Mouse (Mus musculus) heart, adult 9 months (tissue): ENCODE data around the gene Phc2.

Experiments used
- DNase-seq, 2 experiments: peaks; one replicate each; pipeline ENCODE4 v3.0.0; 2022; ENCODE audit warnings: low spot score in 2 of 2

The Phc2 gene

GRCm38 (mm10) chr4:128741906-128742305 is 87.4 kb downstream of the Phc2 start:
- DNase-seq: no peak

DNA sequence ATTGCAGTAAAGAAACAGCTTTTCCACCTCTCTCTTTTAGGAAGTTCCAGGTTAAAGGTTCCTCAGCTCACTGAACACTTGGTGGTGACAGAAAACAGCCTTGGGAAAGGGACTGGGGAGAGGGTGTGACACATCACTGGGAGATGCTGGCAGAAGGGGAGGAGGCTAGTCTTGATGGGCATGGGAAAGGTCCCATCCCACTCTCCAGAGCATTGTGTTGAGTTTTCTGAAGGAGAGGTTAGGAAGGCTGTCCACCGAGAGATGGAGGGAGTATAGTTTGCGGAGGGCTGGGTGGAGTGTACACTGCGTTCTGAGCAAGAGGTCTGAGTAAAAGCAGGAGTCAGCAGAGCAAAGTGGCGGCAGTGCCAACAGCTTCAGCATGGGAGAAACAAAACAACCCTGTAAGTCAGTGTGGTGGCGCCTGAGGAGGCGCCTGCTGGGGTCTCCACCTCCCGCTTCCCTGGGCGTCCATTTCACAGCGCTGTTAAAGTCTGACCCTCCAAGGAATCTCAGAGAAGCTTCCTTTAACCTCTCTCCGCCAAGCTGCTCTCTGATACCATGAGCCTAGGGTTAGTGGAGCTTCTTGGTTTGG is 88.0 kb downstream of the Phc2 start:
- DNase-seq: no peak

- DNase-seq: no peak
Observed at GRCm38 (mm10) chr4:128743031-128743626, 88.6 kb downstream of the Phc2 start.

DNA sequence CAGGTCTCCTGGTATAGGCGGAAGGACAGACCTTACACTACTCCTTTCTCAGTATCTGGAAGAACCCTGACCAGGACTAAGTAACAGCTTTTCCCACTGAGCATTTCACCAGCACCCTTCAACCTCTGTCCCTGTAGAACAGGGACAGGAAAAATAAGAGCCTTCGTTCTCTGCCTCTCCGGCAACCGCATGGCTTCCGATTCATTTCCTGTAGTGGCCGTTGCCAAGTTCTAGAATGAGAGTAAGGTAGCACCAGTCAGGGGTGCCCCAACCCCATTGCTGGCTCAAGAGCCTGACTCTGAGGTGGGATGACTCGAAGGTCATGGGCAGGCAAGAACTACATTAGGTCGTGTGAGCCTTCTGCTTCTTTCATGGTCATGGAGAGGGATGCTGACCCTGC is 90.7 kb downstream of the Phc2 start:
- no peak for DNase-seq

- DNase-seq: no peak
Observed at GRCm38 (mm10) chr4:128747614-128748270, 93.2 kb downstream of the Phc2 start.

- no peak for DNase-seq
Observed at GRCm38 (mm10) chr4:128748309-128748708, 93.8 kb downstream of the Phc2 start.

DNA sequence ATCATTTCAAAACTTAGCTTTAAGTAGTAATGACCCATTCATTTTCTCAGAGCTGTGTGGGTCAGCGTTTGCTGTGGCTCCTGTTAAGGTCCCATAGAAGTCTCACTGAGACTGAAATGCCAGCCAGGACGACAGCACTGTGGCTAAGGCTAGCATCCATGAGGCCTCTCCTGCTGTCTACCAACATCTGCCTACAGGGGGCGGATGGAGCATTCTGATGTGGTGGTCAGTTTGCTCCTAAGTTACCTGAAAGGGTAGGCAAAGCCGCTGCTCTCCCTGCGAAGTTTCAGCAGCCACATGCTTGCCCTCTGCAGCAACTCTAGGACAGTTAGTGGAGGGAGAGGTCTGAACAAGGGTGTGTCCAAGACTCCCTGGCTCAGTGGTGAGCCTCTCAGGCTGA is 96.5 kb downstream of the Phc2 start:
- no peak for DNase-seq

DNA sequence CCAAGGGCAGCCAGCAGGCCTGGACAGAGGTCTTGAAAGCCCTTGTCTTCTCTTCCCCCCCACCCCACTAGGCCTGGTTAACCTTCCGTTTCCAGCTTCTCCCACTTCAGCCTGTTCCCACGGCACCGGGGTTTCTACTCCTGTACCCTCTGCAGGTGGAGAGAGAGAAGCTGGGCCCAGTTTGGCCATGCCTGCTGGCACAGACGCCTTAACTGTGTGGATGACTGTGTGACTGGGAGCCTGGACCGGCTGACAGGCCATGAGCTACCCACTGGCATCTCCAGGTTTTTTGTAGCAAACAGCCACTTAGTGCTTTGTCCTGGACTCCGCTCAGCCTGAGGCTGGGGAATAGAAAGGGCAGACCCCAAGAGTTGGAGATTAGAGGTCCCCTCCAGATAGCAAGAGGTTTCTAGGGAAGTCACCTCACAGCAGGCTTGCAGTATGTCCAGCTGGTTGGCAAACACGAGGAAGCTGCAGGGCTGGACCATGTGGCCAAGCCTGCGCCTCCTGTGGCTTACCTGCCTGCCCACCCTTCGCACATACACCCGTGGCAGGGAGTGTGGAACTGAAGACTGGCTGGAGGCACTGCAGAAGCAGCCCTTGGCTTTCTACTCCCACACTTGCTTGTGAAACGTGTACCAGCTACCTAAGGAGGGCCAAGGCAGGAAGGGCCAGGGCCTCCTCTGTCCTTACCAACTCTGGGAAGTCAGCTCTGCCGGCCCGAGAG is 97.7 kb downstream of the Phc2 start:
- DNase-seq: no peak

DNA sequence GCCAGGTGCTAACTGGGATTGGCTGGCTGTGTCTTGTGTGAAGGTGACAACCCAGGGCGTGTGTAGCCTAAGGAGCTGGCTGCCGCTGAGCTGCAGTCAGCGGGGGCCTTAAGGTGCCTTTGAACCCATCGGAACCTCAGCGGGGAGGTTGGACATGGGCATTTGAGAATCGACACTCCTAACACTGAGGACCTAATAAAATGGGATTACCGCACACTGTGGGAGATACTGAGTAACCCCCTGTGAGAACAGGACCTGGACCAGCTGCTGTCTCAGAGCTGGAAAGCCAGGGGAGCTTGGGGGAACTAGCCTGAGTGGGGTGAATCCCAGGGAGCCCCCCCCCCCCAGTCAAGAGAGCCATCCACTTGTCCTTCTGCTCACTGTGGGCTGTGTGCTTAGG is 99.1 kb downstream of the Phc2 start:
- no peak for DNase-seq

DNA sequence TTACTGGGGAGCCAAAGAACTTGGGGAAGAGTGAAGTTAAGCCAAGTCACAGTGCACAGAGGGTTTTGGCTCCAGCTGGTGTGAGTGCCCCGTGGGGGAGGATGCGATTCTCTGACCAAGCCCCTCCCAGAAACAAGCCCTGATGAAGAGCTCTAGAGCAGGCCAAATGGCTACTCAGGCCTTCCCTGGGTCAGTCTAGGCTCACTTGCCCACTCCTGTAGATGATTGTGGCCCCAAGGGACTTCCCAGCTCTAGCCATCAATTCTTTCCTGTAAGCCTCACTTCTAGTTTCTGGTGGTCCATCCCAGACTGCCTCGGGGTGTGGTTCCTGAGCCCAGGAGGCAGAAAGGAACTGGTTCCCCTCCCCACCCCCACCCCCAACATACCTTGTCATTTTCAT is 100.6 kb downstream of the Phc2 start, which contains the start of gene A3galt2:
A3galt2 (plus strand) TSS at position 301 of the 400 bp plus-strand sequence.
- DNase-seq: no peak

GRCm38 (mm10) chr4:128755900-128756299 is 101.4 kb downstream of the Phc2 start:
- no peak for DNase-seq

GRCm38 (mm10) chr4:128759214-128759613 is 104.7 kb downstream of the Phc2 start:
- no peak for DNase-seq

- no peak for DNase-seq
Observed at GRCm38 (mm10) chr4:128760029-128760428, 105.5 kb downstream of the Phc2 start.

GRCm38 (mm10) chr4:128766929-128767328 is 112.4 kb downstream of the Phc2 start:
- DNase-seq: no peak

GRCm38 (mm10) chr4:128768120-128768519 is 113.6 kb downstream of the Phc2 start:
- no peak for DNase-seq

DNA sequence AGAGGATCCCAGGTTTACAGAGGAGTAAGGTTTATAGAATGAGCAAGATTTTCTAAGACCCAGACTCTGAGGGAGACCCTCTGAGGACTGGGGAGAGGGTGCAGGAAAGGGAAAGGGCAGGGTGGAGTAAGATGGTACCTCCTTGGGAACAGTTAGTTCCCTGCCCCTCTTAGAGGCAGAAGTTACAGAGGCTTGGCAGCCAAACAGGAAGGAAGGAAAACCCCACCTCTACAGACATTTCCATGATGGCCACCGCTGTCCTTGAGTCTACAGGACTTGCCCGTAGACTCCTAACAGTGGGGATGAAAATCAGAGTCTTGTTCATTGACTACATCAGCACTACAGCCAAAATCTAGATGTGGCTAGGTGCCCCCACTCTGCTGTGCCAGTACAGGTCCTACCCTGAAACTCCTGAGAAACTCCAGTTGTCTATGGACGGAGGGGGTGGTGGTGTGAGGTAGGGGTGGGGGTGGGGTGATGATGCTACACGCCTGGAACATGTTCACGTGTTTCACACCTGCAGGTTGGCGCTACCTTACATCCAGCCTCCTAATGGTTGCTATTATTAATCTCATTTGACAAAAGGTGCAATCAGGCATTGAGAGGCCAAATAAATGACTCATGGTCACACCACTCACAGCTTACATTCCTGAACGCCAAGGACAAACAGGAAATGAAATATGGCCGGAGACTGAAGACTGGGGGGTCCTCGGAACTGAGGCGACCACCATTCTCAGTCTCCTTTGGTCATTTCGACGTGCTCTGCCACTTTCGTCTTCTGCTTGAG is 115.3 kb downstream of the Phc2 start:
- no peak for DNase-seq

- no peak for DNase-seq
Observed at GRCm38 (mm10) chr4:128770698-128771097, 116.2 kb downstream of the Phc2 start.

DNA sequence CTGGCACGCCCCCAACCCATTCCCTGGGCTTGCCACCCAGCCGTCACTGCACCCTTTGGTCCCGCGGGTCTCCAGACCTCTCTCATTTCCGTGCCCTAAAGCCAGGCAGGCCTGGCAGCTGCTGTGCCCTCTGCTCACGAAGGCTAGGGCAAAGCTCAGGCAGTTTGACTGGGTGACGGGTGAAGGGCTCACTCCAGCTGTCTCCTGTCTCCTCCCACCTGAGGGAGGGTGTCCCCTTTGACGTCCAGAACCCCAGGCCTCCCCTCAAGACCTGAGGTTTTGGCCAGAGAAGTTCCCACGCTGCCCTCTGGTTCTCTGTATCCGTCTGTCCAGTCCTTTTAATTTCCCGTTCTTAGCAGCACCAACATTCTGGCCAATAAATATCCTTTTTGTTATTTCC is 119.3 kb downstream of the Phc2 start:
- DNase-seq: no peak

DNA sequence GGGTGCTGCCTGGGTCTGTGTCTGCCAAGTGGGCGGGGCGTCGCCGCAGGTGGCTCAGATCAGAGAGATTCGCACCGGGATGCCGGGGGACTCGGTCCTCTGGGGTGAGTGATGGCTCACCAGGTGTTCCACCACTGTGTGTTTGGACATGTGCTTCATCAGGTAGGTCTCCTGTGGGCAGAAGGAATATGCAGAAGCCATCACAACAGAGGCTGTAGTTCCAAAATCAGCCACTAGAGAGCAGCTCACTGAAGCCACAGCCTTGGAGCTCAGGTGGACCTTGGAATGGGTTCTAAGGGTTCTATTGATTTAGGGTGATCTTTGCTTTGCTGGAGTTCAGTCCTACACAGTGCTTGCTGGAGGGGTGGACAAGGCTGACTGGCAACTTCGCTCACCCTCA is 120.0 kb downstream of the Phc2 start:
- peak in 1 of 2 experiments; percentile 21 for DNase-seq

DNA sequence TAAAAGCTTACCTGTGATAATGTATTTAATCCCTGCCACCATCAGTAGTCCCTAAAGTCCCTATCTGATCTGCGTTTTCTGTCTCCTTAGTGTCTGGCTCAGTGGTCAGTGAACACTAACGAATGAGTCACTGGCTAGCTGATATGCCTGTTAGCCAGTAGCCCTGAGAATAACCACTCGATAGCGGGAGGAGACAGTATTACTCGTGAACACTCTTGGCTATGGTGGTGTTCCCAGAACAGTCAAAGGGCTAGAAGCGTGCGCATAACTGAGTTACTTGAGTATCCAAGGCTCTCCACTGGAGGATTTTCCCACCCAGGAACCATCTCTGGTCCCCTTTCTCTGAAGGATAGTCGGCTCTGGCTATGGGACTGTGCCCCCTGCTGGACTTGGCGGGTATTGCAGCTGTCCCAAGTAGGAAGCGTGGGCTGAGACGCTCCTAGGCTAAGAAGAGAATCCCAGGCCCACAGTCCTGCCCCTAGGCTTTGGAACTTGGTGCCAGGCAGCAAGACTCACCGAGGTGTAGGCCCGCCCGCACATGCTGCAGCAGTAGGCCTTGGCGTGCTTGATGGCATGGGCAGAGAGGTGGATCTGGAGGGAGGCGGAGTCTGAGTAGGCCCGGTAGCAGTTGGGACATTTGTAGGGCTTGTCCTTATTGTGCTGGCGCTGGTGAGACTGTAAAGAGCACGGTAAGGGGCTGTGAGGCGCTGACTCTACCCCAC is 122.2 kb downstream of the Phc2 start:
- peak; percentile 32 to 62 for DNase-seq

DNA sequence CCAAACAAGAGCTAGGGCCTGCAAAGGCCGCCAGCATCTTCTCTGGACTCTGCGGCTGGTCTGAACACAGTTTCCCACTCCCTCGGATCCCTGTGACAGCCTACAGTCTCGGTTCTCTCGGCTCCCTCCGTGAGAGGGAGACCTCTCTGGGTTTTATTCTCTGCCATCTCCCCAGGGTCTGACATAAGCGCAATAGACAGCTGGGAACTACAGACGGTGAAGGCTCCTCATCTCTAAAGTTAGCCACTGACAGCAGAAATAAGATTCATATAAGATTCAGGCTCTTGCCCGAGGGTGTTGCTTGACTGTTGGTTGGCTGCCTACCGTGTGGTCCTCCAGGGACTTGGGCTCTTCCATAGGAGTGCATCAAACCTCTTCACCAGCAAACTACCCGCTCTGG is 123.1 kb downstream of the Phc2 start:
- DNase-seq: no peak
